Mouse (Mus musculus): ENCODE results near the gene Zdhhc9. TPM values are rescaled to one million over a fixed set of nuclear protein-coding genes. Genes with fewer than 3 reads are reported as not detected.
"Not testable (repeated sequence)": the region's sequence is repeated elsewhere in the genome, so short reads cannot be mapped to it uniquely, and the experiment has no call there.

Gene Zdhhc9
- polyA plus RNA-seq, 1 experiment from 2014 or later = 2.8 TPM

DNA sequence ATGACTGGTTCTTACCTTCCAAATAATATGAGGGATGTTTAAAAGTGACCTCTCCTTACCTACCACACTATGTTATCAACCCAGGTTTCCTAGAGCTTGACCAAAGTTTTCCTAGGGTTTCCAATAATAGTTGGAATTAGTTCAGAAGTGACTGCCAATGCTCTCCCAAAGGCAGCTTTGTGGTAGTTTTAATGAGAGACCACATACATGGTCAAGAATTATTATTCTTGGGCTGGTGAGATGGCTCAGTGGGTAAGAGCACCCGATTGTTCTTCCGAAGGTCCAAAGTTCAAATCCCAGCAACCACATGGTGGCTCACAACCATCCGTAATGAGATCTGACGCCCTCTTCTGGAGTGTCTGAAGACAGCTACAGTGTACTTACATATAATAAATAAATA lies 1.1 kb upstream of the Zdhhc9 start:
- not testable (repeated sequence) for DNase-seq (ENCODE audit: low spot score); H3K9me3 ChIP-seq (replicated peaks; ENCODE audit: control insufficient read depth, low read length); H3K4me2 ChIP-seq (ENCODE audit: low read depth, low read length); ATAC-seq (replicated peaks; ENCODE audit: insufficient number of reproducible peaks, low FRiP score, low TSS enrichment, low read depth); H3K4me1 ChIP-seq (ENCODE audit: control insufficient read depth, insufficient read depth, low read length); H3K27me3 ChIP-seq (ENCODE audit: control insufficient read depth, insufficient read depth, low read length); H3K9ac ChIP-seq (replicated peaks; ENCODE audit: low read length); H3K36me3 ChIP-seq (replicated peaks; ENCODE audit: control insufficient read depth, insufficient read depth, low read depth, low read length); H3K27ac ChIP-seq (replicated peaks; ENCODE audit: low read depth, low read length); H3K4me3 ChIP-seq (ENCODE audit: low read depth, low read length)
- 96% methylated on average over 2 of the region's 4 CpGs for WGBS

DNA sequence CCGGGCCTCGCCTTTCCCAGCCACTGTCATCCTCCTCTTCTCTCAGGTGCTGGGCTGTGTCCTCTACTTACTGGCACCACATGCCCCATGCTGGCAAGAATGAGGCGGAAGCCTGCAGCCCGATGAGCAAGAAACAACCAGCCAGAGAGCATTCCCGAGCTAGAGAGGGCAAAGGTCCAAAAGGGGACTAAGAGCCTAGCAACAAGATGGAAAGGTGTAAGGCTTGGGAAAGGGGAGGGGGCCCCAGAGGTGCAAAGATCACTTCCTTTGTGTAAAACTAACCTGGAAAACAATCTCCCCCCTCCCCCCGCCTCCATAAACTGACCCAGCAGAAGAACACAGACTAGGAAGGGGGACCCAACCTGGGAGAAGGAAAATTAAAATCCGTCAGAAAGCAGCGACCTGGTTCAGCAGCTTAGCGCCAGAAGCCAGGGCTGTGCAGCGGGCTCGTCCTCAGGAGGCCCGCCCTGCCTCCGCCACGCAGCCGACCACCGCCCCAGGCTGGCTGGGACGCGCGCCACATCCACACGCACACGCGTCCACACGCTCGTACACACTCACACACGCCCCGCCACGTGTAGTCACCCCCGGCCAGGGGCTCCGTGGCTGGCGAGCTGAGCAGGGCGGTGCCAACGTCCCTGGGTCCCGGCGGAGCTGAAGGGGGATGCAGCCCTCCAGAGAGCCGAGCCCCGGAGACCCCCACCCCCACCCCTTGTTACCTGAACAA lies 754 bp downstream of the Zdhhc9 start:
- peak overlapping the region; percentile 43 for H3K4me2 ChIP-seq (ENCODE audit: low read depth, low read length)
- DNase-seq (ENCODE audit: low spot score) (peak; percentile 38), ATAC-seq (replicated peaks; ENCODE audit: insufficient number of reproducible peaks, low FRiP score, low TSS enrichment, low read depth) (peak; percentile 85)
- no peak overlapping the region for H3K27ac ChIP-seq (replicated peaks; ENCODE audit: low read depth, low read length)
- H3K9ac ChIP-seq (replicated peaks; ENCODE audit: low read length) = peak overlapping the region; percentile 59
- WGBS = 14% methylated on average over 32 of the region's 36 CpGs
- no peaks in the 10 kb centered on the region for H3K36me3 ChIP-seq (replicated peaks; ENCODE audit: control insufficient read depth, insufficient read depth, low read depth, low read length)
- no peaks in the 10 kb centered on the region for H3K27me3 ChIP-seq (ENCODE audit: control insufficient read depth, insufficient read depth, low read length)
- H3K4me3 ChIP-seq (ENCODE audit: low read depth, low read length) = peak overlapping the region; percentile 65
- no peaks in the 10 kb centered on the region for H3K4me1 ChIP-seq (ENCODE audit: control insufficient read depth, insufficient read depth, low read length)
- no peaks in the 10 kb centered on the region for H3K9me3 ChIP-seq (replicated peaks; ENCODE audit: control insufficient read depth, low read length)

DNA sequence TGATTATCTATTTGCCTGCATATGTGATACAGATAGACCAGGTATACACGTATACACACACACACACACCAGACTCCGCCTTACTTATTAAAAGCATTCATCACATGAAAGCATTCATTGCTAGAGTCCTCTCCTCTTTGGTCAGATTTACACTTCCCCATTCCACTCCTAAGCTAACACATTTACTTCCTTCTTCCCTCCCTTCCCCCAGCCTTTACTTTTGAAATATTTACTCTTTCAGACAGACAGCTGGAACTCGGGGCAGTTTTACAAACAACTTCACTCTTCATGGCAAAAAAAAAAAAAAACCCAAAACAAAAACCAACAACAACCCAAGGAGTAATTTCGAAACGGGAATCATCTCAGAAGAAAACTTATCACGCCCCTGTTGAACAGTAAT lies 4.2 kb downstream of the Zdhhc9 start:
- H3K9me3 ChIP-seq (replicated peaks; ENCODE audit: control insufficient read depth, low read length) = no peaks in the 10 kb centered on the region
- DNase-seq (ENCODE audit: low spot score) = no peak
- no peaks in the 10 kb centered on the region for H3K4me1 ChIP-seq (ENCODE audit: control insufficient read depth, insufficient read depth, low read length)
- no peak for ATAC-seq (replicated peaks; ENCODE audit: insufficient number of reproducible peaks, low FRiP score, low TSS enrichment, low read depth)
- no peak overlapping the region for H3K4me3 ChIP-seq (ENCODE audit: low read depth, low read length)
- no peaks in the 10 kb centered on the region for H3K36me3 ChIP-seq (replicated peaks; ENCODE audit: control insufficient read depth, insufficient read depth, low read depth, low read length)
- no peak overlapping the region for H3K4me2 ChIP-seq (ENCODE audit: low read depth, low read length)
- no peak overlapping the region for H3K9ac ChIP-seq (replicated peaks; ENCODE audit: low read length)
- no peak overlapping the region for H3K27ac ChIP-seq (replicated peaks; ENCODE audit: low read depth, low read length)
- H3K27me3 ChIP-seq (ENCODE audit: control insufficient read depth, insufficient read depth, low read length) = no peaks in the 10 kb centered on the region
- WGBS = 78% methylated on average over 6 of the region's 6 CpGs

DNA sequence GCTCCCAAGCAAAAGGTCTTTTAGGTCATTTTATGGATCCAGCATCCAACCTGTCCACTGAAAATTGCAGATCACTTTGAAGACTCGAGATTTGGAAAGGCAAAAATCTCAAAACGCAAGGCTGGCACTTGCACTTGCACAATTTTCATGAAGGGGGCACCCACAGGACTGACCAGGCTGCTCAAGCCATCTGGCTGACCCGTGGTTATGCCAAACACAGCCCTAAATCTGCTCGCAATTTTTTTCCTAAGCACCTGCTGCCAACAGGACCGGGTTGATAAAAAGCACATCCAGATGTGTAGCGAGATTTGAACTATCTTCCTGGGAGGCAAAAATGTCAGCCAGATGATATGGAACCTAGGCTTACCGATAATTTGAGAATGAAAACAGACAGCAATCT lies 4.9 kb downstream of the Zdhhc9 start:
- H3K9me3 ChIP-seq (replicated peaks; ENCODE audit: control insufficient read depth, low read length) = no peaks in the 10 kb centered on the region
- no peak overlapping the region for H3K27ac ChIP-seq (replicated peaks; ENCODE audit: low read depth, low read length)
- H3K4me3 ChIP-seq (ENCODE audit: low read depth, low read length) = no peak overlapping the region
- no peak overlapping the region for H3K4me2 ChIP-seq (ENCODE audit: low read depth, low read length)
- no peak for DNase-seq (ENCODE audit: low spot score)
- H3K9ac ChIP-seq (replicated peaks; ENCODE audit: low read length) = no peak overlapping the region
- H3K27me3 ChIP-seq (ENCODE audit: control insufficient read depth, insufficient read depth, low read length) = no peaks in the 10 kb centered on the region
- H3K36me3 ChIP-seq (replicated peaks; ENCODE audit: control insufficient read depth, insufficient read depth, low read depth, low read length) = no peaks in the 10 kb centered on the region
- ATAC-seq (replicated peaks; ENCODE audit: insufficient number of reproducible peaks, low FRiP score, low TSS enrichment, low read depth) = no peak
- 81% methylated on average over 7 of the region's 7 CpGs for WGBS
- no peaks in the 10 kb centered on the region for H3K4me1 ChIP-seq (ENCODE audit: control insufficient read depth, insufficient read depth, low read length)

DNA sequence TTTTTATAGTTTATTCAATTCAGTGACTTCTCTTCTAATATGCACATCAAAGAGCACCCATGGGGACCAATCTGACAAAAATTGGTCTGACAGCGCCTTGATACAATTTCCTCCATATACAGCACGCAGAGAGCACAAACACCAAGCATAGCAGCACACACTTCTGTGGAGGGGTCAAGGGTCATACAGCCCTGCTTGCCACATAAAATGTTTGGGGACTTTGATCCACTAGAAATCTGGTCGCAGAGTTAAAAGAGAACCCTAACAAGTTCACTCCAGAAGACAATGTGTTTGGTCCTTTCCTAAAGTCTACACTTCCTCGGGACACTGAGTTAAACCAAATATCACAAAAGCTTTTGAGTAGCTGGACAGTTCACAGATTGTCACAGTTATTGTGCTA lies 5.7 kb downstream of the Zdhhc9 start:
- Histone ChIP-seq H3K4me3 (ENCODE audit: low read depth, low read length) (no peak overlapping the region), H3K4me2 (ENCODE audit: low read depth, low read length) (no peak overlapping the region), H3K9ac (replicated peaks; ENCODE audit: low read length) (no peak overlapping the region), H3K4me1 (ENCODE audit: control insufficient read depth, insufficient read depth, low read length) (no peaks in the 10 kb centered on the region), H3K27me3 (ENCODE audit: control insufficient read depth, insufficient read depth, low read length) (no peaks in the 10 kb centered on the region), H3K9me3 (replicated peaks; ENCODE audit: control insufficient read depth, low read length) (no peaks in the 10 kb centered on the region), H3K36me3 (replicated peaks; ENCODE audit: control insufficient read depth, insufficient read depth, low read depth, low read length) (no peaks in the 10 kb centered on the region), H3K27ac (replicated peaks; ENCODE audit: low read depth, low read length) (no peak overlapping the region)
- DNase-seq (ENCODE audit: low spot score) (no peak), ATAC-seq (replicated peaks; ENCODE audit: insufficient number of reproducible peaks, low FRiP score, low TSS enrichment, low read depth) (no peak)
- WGBS = 75% methylated on average over 4 of the region's 4 CpGs

DNA sequence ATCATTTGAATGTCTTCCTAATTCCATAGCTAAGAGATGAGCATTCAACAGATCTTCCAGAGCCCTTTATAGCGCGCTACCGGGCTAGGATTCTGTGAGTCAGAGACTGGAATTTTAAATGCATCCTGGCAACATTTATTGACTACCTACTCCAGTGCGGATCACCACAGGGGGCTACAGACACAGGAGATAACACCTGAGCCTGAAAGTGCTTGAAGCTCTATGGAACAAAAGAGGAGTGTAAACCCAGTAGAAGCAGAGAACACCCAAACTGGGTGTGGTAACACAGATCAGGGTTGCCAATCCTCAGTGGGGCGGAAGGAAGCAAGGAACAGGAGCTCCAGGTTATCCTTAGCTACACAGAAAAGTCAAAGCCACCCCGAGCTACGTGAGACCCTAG lies 6.2 kb downstream of the Zdhhc9 start:
- Histone ChIP-seq H3K9me3 (replicated peaks; ENCODE audit: control insufficient read depth, low read length) (no peaks in the 10 kb centered on the region), H3K9ac (replicated peaks; ENCODE audit: low read length) (no peak overlapping the region), H3K4me1 (ENCODE audit: control insufficient read depth, insufficient read depth, low read length) (no peaks in the 10 kb centered on the region), H3K27me3 (ENCODE audit: control insufficient read depth, insufficient read depth, low read length) (no peaks in the 10 kb centered on the region), H3K4me3 (ENCODE audit: low read depth, low read length) (no peak overlapping the region), H3K4me2 (ENCODE audit: low read depth, low read length) (no peak overlapping the region), H3K36me3 (replicated peaks; ENCODE audit: control insufficient read depth, insufficient read depth, low read depth, low read length) (no peaks in the 10 kb centered on the region), H3K27ac (replicated peaks; ENCODE audit: low read depth, low read length) (no peak overlapping the region)
- ATAC-seq (replicated peaks; ENCODE audit: insufficient number of reproducible peaks, low FRiP score, low TSS enrichment, low read depth) (no peak), DNase-seq (ENCODE audit: low spot score) (no peak)
- WGBS = 93% methylated on average over 7 of the region's 7 CpGs

DNA sequence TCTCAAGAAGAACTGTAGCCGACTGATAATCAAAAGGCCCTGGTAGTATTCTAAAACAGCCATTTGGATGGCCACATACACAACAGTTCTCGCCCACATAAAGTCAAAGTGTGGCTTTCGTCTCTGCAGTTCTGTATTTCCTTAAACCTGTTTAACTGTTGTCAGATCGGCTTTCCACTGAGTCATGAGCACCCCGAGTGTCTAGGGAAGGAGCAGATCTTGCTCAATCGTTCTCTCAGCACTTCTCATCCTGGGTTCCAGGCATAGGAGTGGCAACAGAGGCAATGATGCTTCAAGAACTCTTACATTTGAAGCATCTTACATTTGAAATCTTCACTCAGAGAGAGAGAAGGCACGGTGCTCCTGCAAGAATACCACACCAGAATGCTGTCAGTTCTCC lies 6.7 kb downstream of the Zdhhc9 start:
- H3K27me3 ChIP-seq (ENCODE audit: control insufficient read depth, insufficient read depth, low read length) = no peaks in the 10 kb centered on the region
- no peak overlapping the region for H3K4me3 ChIP-seq (ENCODE audit: low read depth, low read length)
- no peak overlapping the region for H3K9ac ChIP-seq (replicated peaks; ENCODE audit: low read length)
- ATAC-seq (replicated peaks; ENCODE audit: insufficient number of reproducible peaks, low FRiP score, low TSS enrichment, low read depth) (no peak), DNase-seq (ENCODE audit: low spot score) (no peak)
- H3K4me1 ChIP-seq (ENCODE audit: control insufficient read depth, insufficient read depth, low read length) = no peaks in the 10 kb centered on the region
- H3K27ac ChIP-seq (replicated peaks; ENCODE audit: low read depth, low read length) = no peak overlapping the region
- no peaks in the 10 kb centered on the region for H3K36me3 ChIP-seq (replicated peaks; ENCODE audit: control insufficient read depth, insufficient read depth, low read depth, low read length)
- no peak overlapping the region for H3K4me2 ChIP-seq (ENCODE audit: low read depth, low read length)
- 85% methylated on average over 7 of the region's 7 CpGs for WGBS
- H3K9me3 ChIP-seq (replicated peaks; ENCODE audit: control insufficient read depth, low read length) = no peaks in the 10 kb centered on the region

DNA sequence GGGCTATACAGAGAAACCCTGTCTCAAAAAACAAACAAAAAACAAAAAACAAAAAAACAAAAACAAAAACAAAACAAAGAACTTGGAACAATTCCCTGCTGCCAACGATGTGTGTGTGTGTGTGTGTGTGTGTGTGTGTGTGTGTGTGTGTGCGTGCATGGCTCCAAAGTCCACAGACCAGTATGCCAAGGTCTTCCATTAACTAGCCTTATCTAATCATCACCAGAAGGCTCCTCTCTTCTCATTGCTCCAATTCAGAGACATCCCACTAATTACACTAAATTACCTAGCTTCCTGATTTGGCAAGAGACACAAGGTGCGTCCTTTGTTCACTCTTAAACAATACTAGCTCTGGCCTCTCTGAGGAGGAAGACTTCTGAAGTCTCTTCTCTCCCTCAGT lies 8.0 kb downstream of the Zdhhc9 start:
- no peaks in the 10 kb centered on the region for H3K27me3 ChIP-seq (ENCODE audit: control insufficient read depth, insufficient read depth, low read length)
- no peak for ATAC-seq (replicated peaks; ENCODE audit: insufficient number of reproducible peaks, low FRiP score, low TSS enrichment, low read depth)
- no peaks in the 10 kb centered on the region for H3K36me3 ChIP-seq (replicated peaks; ENCODE audit: control insufficient read depth, insufficient read depth, low read depth, low read length)
- DNase-seq (ENCODE audit: low spot score) = no peak
- H3K27ac ChIP-seq (replicated peaks; ENCODE audit: low read depth, low read length) = no peak overlapping the region
- no peak overlapping the region for H3K4me3 ChIP-seq (ENCODE audit: low read depth, low read length)
- 81% methylated on average over 3 of the region's 3 CpGs for WGBS
- no peak overlapping the region for H3K9ac ChIP-seq (replicated peaks; ENCODE audit: low read length)
- no peaks in the 10 kb centered on the region for H3K4me1 ChIP-seq (ENCODE audit: control insufficient read depth, insufficient read depth, low read length)
- no peak overlapping the region for H3K4me2 ChIP-seq (ENCODE audit: low read depth, low read length)
- H3K9me3 ChIP-seq (replicated peaks; ENCODE audit: control insufficient read depth, low read length) = no peaks in the 10 kb centered on the region

Data from embryonic facial prominence, embryonic 11.5 days (tissue).